Mouse (Mus musculus): ENCODE measurements around the gene Ush1g. TPM values are rescaled to one million over a fixed set of nuclear protein-coding genes. Genes with fewer than 3 reads are reported as not detected.
A peak's percentile ranks its signal among the peaks of the same experiment; 100 is the strongest.

The Ush1g gene
- polyA plus RNA-seq, 1 experiment, result 0.01 TPM

GRCm38 (mm10) chr11:115271481-115271880 is 50.4 kb downstream of the Ush1g start:
- Histone ChIP-seq H3K79me2 (ENCODE audit: control insufficient read depth, insufficient read depth) (no peaks in the 10 kb centered on the region), H3K79me3 (ENCODE audit: low read depth) (no peaks in the 10 kb centered on the region), H3K36me3 (ENCODE audit: control insufficient read depth, insufficient read depth) (peaks cover 3% of the 10 kb centered on the region), H3ac (ENCODE audit: control insufficient read depth, insufficient read length, low read depth) (no peak overlapping the region), H3K27me3 (ENCODE audit: control insufficient read depth, insufficient read depth, insufficient read length) (peaks cover 12% of the 10 kb centered on the region), H3K4me3 (ENCODE audit: insufficient read depth, poor library complexity, severe bottlenecking) (no peak overlapping the region)
- TF ChIP-seq CTCF (IDR thresholded peaks at IDR 0.05; ENCODE audit: control insufficient read depth, insufficient read depth, insufficient read length), result no peak
- TF ChIP-seq FOSL1 (IDR thresholded peaks at IDR 0.05; ENCODE audit: insufficient read depth, low read length, poor library complexity, severe bottlenecking), result no peak
- no peak for TF ChIP-seq MYOG (IDR thresholded peaks at IDR 0.05; ENCODE audit: control insufficient read depth, extremely low read depth, insufficient read length)

GRCm38 (mm10) chr11:115271052-115271451 is 50.8 kb downstream of the Ush1g start:
- peaks cover 3% of the 10 kb centered on the region for H3K36me3 ChIP-seq (ENCODE audit: control insufficient read depth, insufficient read depth)
- no peak for TF ChIP-seq FOSL1 (IDR thresholded peaks at IDR 0.05; ENCODE audit: insufficient read depth, low read length, poor library complexity, severe bottlenecking)
- no peak for TF ChIP-seq CEBPB (IDR thresholded peaks at IDR 0.05; ENCODE audit: low read depth)
- TF ChIP-seq MYOD1 (IDR thresholded peaks at IDR 0.05; ENCODE audit: control insufficient read depth, insufficient read length, low read depth), result no peak
- TF ChIP-seq MAX (IDR thresholded peaks at IDR 0.05), result no peak
- no peak for TF ChIP-seq CTCF (IDR thresholded peaks at IDR 0.05; ENCODE audit: control insufficient read depth, insufficient read depth, insufficient read length)
- TF ChIP-seq MYOG (IDR thresholded peaks at IDR 0.05; ENCODE audit: control insufficient read depth, extremely low read depth, insufficient read length), result no peak
- TF ChIP-seq USF1 (IDR thresholded peaks at IDR 0.05; ENCODE audit: low read depth), result no peak
- H3K4me3 ChIP-seq (ENCODE audit: insufficient read depth, poor library complexity, severe bottlenecking), result no peak overlapping the region
- H3K79me3 ChIP-seq (ENCODE audit: low read depth), result no peaks in the 10 kb centered on the region
- peaks cover 16% of the 10 kb centered on the region for H3K27me3 ChIP-seq (ENCODE audit: control insufficient read depth, insufficient read depth, insufficient read length)
- no peak overlapping the region for H3ac ChIP-seq (ENCODE audit: control insufficient read depth, insufficient read length, low read depth)
- H3K79me2 ChIP-seq (ENCODE audit: control insufficient read depth, insufficient read depth), result no peaks in the 10 kb centered on the region

- TF ChIP-seq MAX (IDR thresholded peaks at IDR 0.05), result no peak
- TF ChIP-seq USF1 (IDR thresholded peaks at IDR 0.05; ENCODE audit: low read depth), result no peak
- TF ChIP-seq CEBPB (IDR thresholded peaks at IDR 0.05; ENCODE audit: low read depth), result no peak
- peak; percentile 77 for TF ChIP-seq CTCF (IDR thresholded peaks at IDR 0.05; ENCODE audit: control insufficient read depth, insufficient read depth, insufficient read length)
- TF ChIP-seq FOSL1 (IDR thresholded peaks at IDR 0.05; ENCODE audit: insufficient read depth, low read length, poor library complexity, severe bottlenecking), result no peak
- no peak for TF ChIP-seq MYOG (IDR thresholded peaks at IDR 0.05; ENCODE audit: control insufficient read depth, extremely low read depth, insufficient read length)
- no peak for TF ChIP-seq MYOD1 (IDR thresholded peaks at IDR 0.05; ENCODE audit: control insufficient read depth, insufficient read length, low read depth)
- no peak overlapping the region for H3ac ChIP-seq (ENCODE audit: control insufficient read depth, insufficient read length, low read depth)
- H3K4me3 ChIP-seq (ENCODE audit: insufficient read depth, poor library complexity, severe bottlenecking), result no peak overlapping the region
- no peaks in the 10 kb centered on the region for H3K79me3 ChIP-seq (ENCODE audit: low read depth)
- H3K36me3 ChIP-seq (ENCODE audit: control insufficient read depth, insufficient read depth), result peaks cover 3% of the 10 kb centered on the region
- H3K79me2 ChIP-seq (ENCODE audit: control insufficient read depth, insufficient read depth), result no peaks in the 10 kb centered on the region
- H3K27me3 ChIP-seq (ENCODE audit: control insufficient read depth, insufficient read depth, insufficient read length), result peaks cover 23% of the 10 kb centered on the region
These were observed 51.5 kb downstream of the Ush1g start for GRCm38 (mm10) chr11:115270148-115270861.

GRCm38 (mm10) chr11:115269330-115270066 is 52.3 kb downstream of the Ush1g start:
- Histone ChIP-seq H3K27me3 (ENCODE audit: control insufficient read depth, insufficient read depth, insufficient read length) (peaks cover 32% of the 10 kb centered on the region), H3K4me3 (ENCODE audit: insufficient read depth, poor library complexity, severe bottlenecking) (no peak overlapping the region), H3K79me3 (ENCODE audit: low read depth) (no peaks in the 10 kb centered on the region), H3K79me2 (ENCODE audit: control insufficient read depth, insufficient read depth) (no peaks in the 10 kb centered on the region), H3ac (ENCODE audit: control insufficient read depth, insufficient read length, low read depth) (no peak overlapping the region), H3K36me3 (ENCODE audit: control insufficient read depth, insufficient read depth) (peaks cover 3% of the 10 kb centered on the region)
- TF ChIP-seq MYOD1 (IDR thresholded peaks at IDR 0.05; ENCODE audit: control insufficient read depth, insufficient read length, low read depth) (no peak), MAX (IDR thresholded peaks at IDR 0.05) (no peak), FOSL1 (IDR thresholded peaks at IDR 0.05; ENCODE audit: insufficient read depth, low read length, poor library complexity, severe bottlenecking) (no peak), CEBPB (IDR thresholded peaks at IDR 0.05; ENCODE audit: low read depth) (no peak), MYOG (IDR thresholded peaks at IDR 0.05; ENCODE audit: control insufficient read depth, extremely low read depth, insufficient read length) (no peak), CTCF (IDR thresholded peaks at IDR 0.05; ENCODE audit: control insufficient read depth, insufficient read depth, insufficient read length) (no peak), USF1 (IDR thresholded peaks at IDR 0.05; ENCODE audit: low read depth) (no peak)

GRCm38 (mm10) chr11:115267958-115268357 is 53.9 kb downstream of the Ush1g start:
- Histone ChIP-seq H3K36me3 (ENCODE audit: control insufficient read depth, insufficient read depth) (peaks cover 3% of the 10 kb centered on the region), H3K79me3 (ENCODE audit: low read depth) (no peaks in the 10 kb centered on the region), H3K79me2 (ENCODE audit: control insufficient read depth, insufficient read depth) (no peaks in the 10 kb centered on the region), H3K4me3 (ENCODE audit: insufficient read depth, poor library complexity, severe bottlenecking) (no peak overlapping the region), H3K27me3 (ENCODE audit: control insufficient read depth, insufficient read depth, insufficient read length) (peaks cover 43% of the 10 kb centered on the region), H3ac (ENCODE audit: control insufficient read depth, insufficient read length, low read depth) (no peak overlapping the region)
- TF ChIP-seq MYOD1 (IDR thresholded peaks at IDR 0.05; ENCODE audit: control insufficient read depth, insufficient read length, low read depth) (no peak), MAX (IDR thresholded peaks at IDR 0.05) (no peak), FOSL1 (IDR thresholded peaks at IDR 0.05; ENCODE audit: insufficient read depth, low read length, poor library complexity, severe bottlenecking) (no peak), CEBPB (IDR thresholded peaks at IDR 0.05; ENCODE audit: low read depth) (no peak), MYOG (IDR thresholded peaks at IDR 0.05; ENCODE audit: control insufficient read depth, extremely low read depth, insufficient read length) (no peak), USF1 (IDR thresholded peaks at IDR 0.05; ENCODE audit: low read depth) (no peak), CTCF (IDR thresholded peaks at IDR 0.05; ENCODE audit: control insufficient read depth, insufficient read depth, insufficient read length) (no peak)
